Mouse (Mus musculus): ENCODE data around the gene Olfr46. TPM values are rescaled to one million over a fixed set of nuclear protein-coding genes. Genes with fewer than 3 reads are reported as not detected.
"Not testable (repeated sequence)": the region's sequence is repeated elsewhere in the genome, so short reads cannot be mapped to it uniquely, and the experiment has no call there.

Olfr46 gene
- not detected in 2 replicates for polyA plus RNA-seq (2012; rRNA removed)

- 85% methylated on average over 2 of the region's 2 CpGs for WGBS
- H3K27me3 ChIP-seq (ENCODE audit: control insufficient read depth, insufficient read depth, low read length), result not testable (repeated sequence)
Measured at GRCm38 (mm10) chr7:140600969-140601368, at the start of gene Olfr46. Olfr46 (plus strand) TSS chr7:140601269.

DNA sequence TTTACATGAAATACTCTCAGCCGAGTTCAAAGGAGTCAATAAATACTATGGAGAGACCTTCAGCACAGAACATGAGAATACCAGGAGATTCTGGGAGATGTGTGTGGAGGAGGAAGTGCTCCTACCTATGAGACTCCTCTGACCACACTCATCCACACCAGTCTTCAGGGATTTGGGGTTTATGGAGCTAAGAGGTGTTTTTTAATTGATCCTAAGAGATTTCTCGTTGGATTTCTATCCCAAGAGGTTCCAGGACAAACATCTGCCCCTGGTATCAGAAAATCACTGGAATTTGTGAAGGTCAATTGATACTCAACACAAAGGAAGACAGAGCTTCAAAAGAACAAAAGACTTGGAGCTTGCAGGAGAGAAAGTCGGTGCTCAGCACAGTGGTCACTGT is 33.5 kb upstream of the Olfr46 start, which contains the start of gene Olfr538:
Gene Olfr538 (plus strand): TSS at position 301 of the 400 bp plus-strand sequence.
- no peaks in the 10 kb centered on the region for H3K4me1 ChIP-seq (ENCODE audit: control insufficient read depth, insufficient read depth, insufficient read length, low read length)
- 62% methylated on average over 3 of the region's 3 CpGs for WGBS
- no peak within 1 kb of the TSS for H3K27ac ChIP-seq (ENCODE audit: insufficient read depth, low read depth, low read length)
- H3K4me3 ChIP-seq (ENCODE audit: low read depth, low read length), result no peak within 1 kb of the TSS
- no peak for TF ChIP-seq POLR2A (IDR thresholded peaks at IDR 0.05; ENCODE audit: low read depth, low read length)
- no peak for TF ChIP-seq CTCF (IDR thresholded peaks at IDR 0.05; ENCODE audit: extremely low read depth, insufficient read length, insufficient replicate concordance, low read depth, low read length)
- no peaks in the 10 kb centered on the region for H3K27me3 ChIP-seq (ENCODE audit: control insufficient read depth, insufficient read depth, low read length)
- no peaks in the 10 kb centered on the region for H3K36me3 ChIP-seq (ENCODE audit: control insufficient read depth, insufficient read depth, low read length)

More at GRCm38 (mm10) chr7:140600969-140601368, at the start of gene Olfr46:
- H3K4me1 ChIP-seq (ENCODE audit: control insufficient read depth, insufficient read depth, insufficient read length, low read length); H3K27ac ChIP-seq (ENCODE audit: insufficient read depth, low read depth, low read length); H3K36me3 ChIP-seq (ENCODE audit: control insufficient read depth, insufficient read depth, low read length); H3K4me3 ChIP-seq (ENCODE audit: low read depth, low read length): not testable (repeated sequence)

DNA sequence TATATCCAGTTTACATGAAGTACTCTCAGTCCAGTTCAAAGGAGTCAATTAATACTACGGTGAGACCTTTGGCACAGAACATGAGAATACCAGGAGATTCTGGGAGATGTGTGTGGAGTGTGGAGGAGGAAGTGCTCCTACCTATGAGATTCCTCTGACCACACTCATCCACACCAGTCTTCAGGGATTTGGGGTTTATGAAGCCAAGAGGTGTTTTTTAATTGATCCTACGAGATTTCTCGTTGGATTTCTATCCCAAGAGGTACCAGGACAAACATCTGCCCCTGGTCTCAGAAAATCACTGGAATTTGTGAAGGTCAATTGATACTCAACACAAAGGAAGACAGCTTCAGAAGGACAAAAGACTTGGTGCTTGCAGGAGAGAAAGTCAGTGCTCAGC is 27.6 kb downstream of the Olfr46 start, which contains the start of gene Olfr61:
Gene Olfr61 (plus strand): TSS at position 301 of the 400 bp plus-strand sequence.
- not testable (repeated sequence) for H3K27me3 ChIP-seq (ENCODE audit: control insufficient read depth, insufficient read depth, low read length); H3K27ac ChIP-seq (ENCODE audit: insufficient read depth, low read depth, low read length); H3K36me3 ChIP-seq (ENCODE audit: control insufficient read depth, insufficient read depth, low read length); H3K4me1 ChIP-seq (ENCODE audit: control insufficient read depth, insufficient read depth, insufficient read length, low read length); H3K4me3 ChIP-seq (ENCODE audit: low read depth, low read length)
- WGBS, result 91% methylated on average over 3 of the region's 3 CpGs

GRCm38 (mm10) chr7:140630559-140630958 is 29.5 kb downstream of the Olfr46 start:
- Histone ChIP-seq H3K4me1 (ENCODE audit: control insufficient read depth, insufficient read depth, insufficient read length, low read length) (no peaks in the 10 kb centered on the region), H3K27me3 (ENCODE audit: control insufficient read depth, insufficient read depth, low read length) (no peaks in the 10 kb centered on the region), H3K36me3 (ENCODE audit: control insufficient read depth, insufficient read depth, low read length) (no peaks in the 10 kb centered on the region), H3K4me3 (ENCODE audit: low read depth, low read length) (no peak overlapping the region), H3K27ac (ENCODE audit: insufficient read depth, low read depth, low read length) (no peak overlapping the region)
- 78% methylated on average over 1 of the region's 1 CpGs for WGBS
- TF ChIP-seq CTCF (IDR thresholded peaks at IDR 0.05; ENCODE audit: extremely low read depth, insufficient read length, insufficient replicate concordance, low read depth, low read length) (no peak), POLR2A (IDR thresholded peaks at IDR 0.05; ENCODE audit: low read depth, low read length) (no peak)

GRCm38 (mm10) chr7:140646152-140646551 is 45.1 kb downstream of the Olfr46 start, which contains the start of gene Olfr53:
Olfr53 (plus strand) TSS chr7:140646452.
- H3K4me1 ChIP-seq (ENCODE audit: control insufficient read depth, insufficient read depth, insufficient read length, low read length), result no peaks in the 10 kb centered on the region
- 85% methylated on average over 1 of the region's 1 CpGs for WGBS
- H3K27me3 ChIP-seq (ENCODE audit: control insufficient read depth, insufficient read depth, low read length), result no peaks in the 10 kb centered on the region
- H3K4me3 ChIP-seq (ENCODE audit: low read depth, low read length), result no peak within 1 kb of the TSS
- no peak within 1 kb of the TSS for H3K27ac ChIP-seq (ENCODE audit: insufficient read depth, low read depth, low read length)
- TF ChIP-seq CTCF (IDR thresholded peaks at IDR 0.05; ENCODE audit: extremely low read depth, insufficient read length, insufficient replicate concordance, low read depth, low read length) (no peak), POLR2A (IDR thresholded peaks at IDR 0.05; ENCODE audit: low read depth, low read length) (no peak)
- no peaks in the 10 kb centered on the region for H3K36me3 ChIP-seq (ENCODE audit: control insufficient read depth, insufficient read depth, low read length)

DNA sequence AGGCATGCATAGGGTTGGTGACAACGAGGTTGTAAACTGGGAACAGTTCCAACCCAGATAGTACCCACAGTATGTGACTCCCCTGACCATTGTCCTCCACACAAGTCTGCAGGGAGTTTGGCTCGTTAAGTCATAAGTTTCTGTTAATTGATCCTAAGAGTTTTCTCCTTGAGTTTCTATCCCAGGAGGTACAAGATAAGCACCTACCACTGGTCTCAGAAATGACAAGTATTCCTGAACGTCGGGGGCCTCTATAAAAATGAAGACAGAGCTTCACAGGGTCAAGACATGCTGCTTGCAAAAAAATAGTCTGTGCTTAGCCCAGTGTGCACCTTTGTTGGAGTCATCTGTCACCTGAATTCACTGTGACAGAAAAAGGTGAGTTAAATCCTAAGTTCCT is 58.6 kb downstream of the Olfr46 start, which contains the start of gene Olfr539:
Gene Olfr539 (plus strand): TSS at position 301 of the 400 bp plus-strand sequence.
- 53% methylated on average over 4 of the region's 4 CpGs for WGBS
- no peak for TF ChIP-seq POLR2A (IDR thresholded peaks at IDR 0.05; ENCODE audit: low read depth, low read length)
- no peak for TF ChIP-seq CTCF (IDR thresholded peaks at IDR 0.05; ENCODE audit: extremely low read depth, insufficient read length, insufficient replicate concordance, low read depth, low read length)
- Histone ChIP-seq H3K27ac (ENCODE audit: insufficient read depth, low read depth, low read length) (no peak within 1 kb of the TSS), H3K4me1 (ENCODE audit: control insufficient read depth, insufficient read depth, insufficient read length, low read length) (no peaks in the 10 kb centered on the region), H3K4me3 (ENCODE audit: low read depth, low read length) (no peak within 1 kb of the TSS), H3K27me3 (ENCODE audit: control insufficient read depth, insufficient read depth, low read length) (no peaks in the 10 kb centered on the region), H3K36me3 (ENCODE audit: control insufficient read depth, insufficient read depth, low read length) (no peaks in the 10 kb centered on the region)

Other genes with a start within 250 kb of the Olfr46 start
- gene Olfr60, start 239.6 kb upstream of the Olfr46 start, polyA plus RNA-seq (2012; rRNA removed), result 0.36 and 1.6 TPM in 2 replicates
- not detected in 2 replicates for gene Olfr530, start 224.9 kb upstream of the Olfr46 start, polyA plus RNA-seq (2012; rRNA removed)
- gene Olfr531, start 198.4 kb upstream of the Olfr46 start, polyA plus RNA-seq (2012; rRNA removed), result 0.04 TPM in 1 of 2 replicates, not detected in the other
- not detected in 2 replicates for gene Olfr532, start 179.6 kb upstream of the Olfr46 start, polyA plus RNA-seq (2012; rRNA removed)
- not detected in 2 replicates for gene Olfr533, start 137.9 kb upstream of the Olfr46 start, polyA plus RNA-seq (2012; rRNA removed)
- gene Olfr535, start 117.1 kb upstream of the Olfr46 start, polyA plus RNA-seq (2012; rRNA removed), result not detected in 2 replicates
- not detected in 2 replicates for gene Olfr536, start 93.9 kb upstream of the Olfr46 start, polyA plus RNA-seq (2012; rRNA removed)
- gene Olfr538, start 33.4 kb upstream of the Olfr46 start, polyA plus RNA-seq (2012; rRNA removed), result not detected in 2 replicates
- gene Olfr61, start 27.7 kb downstream of the Olfr46 start, polyA plus RNA-seq (2012; rRNA removed), result not detected in 2 replicates
- not detected in 2 replicates for gene Olfr53, start 45.2 kb downstream of the Olfr46 start, polyA plus RNA-seq (2012; rRNA removed)
- gene Olfr539, start 58.7 kb downstream of the Olfr46 start, polyA plus RNA-seq (2012; rRNA removed), result not detected in 2 replicates
- gene Olfr45, start 80.7 kb downstream of the Olfr46 start, polyA plus RNA-seq (2012; rRNA removed), result not detected in 2 replicates
- not detected in 2 replicates for gene Olfr541, start 96.0 kb downstream of the Olfr46 start, polyA plus RNA-seq (2012; rRNA removed)
- 0.09 and 0.13 TPM in 2 replicates for gene Cyp2e1, start 162.5 kb downstream of the Olfr46 start, polyA plus RNA-seq (2012; rRNA removed)
- not detected in 2 replicates for gene Syce1, start 186.6 kb downstream of the Olfr46 start, polyA plus RNA-seq (2012; rRNA removed)
- gene Zfp941, start 220.9 kb downstream of the Olfr46 start, polyA plus RNA-seq (2012; rRNA removed), result not detected in 2 replicates
- gene Urah, start 233.7 kb downstream of the Olfr46 start, polyA plus RNA-seq (2012; rRNA removed), result 36.7 and 37.3 TPM in 2 replicates
- not detected in 2 replicates for gene Scgb1c1, start 244.3 kb downstream of the Olfr46 start, polyA plus RNA-seq (2012; rRNA removed)
- not detected in 2 replicates for gene Odf3, start 246.5 kb downstream of the Olfr46 start, polyA plus RNA-seq (2012; rRNA removed)